Mouse (Mus musculus) forebrain, postnatal 0 days (tissue): Measurements from ENCODE around the gene Sp8. TPM values are rescaled to one million over a fixed set of nuclear protein-coding genes. Genes with fewer than 3 reads are reported as not detected.

Source experiments
- ATAC-seq: fragments of 200-750 bp; cut with Nextera tagmentation; 2 replicates; pipeline ENCODE4 v1.8.0; 2017; ENCODE audit warnings: mild to moderate bottlenecking, moderate library complexity
- DNase-seq: peaks from one replicate; pipeline ENCODE4 v3.0.0-alpha.2; 2015
- H3K27ac ChIP-seq: fragments of 300-500 bp; sonication (generic); 2 replicates; pipeline ENCODE4 v1.5.1; 2014; ENCODE audit warnings: low read depth, mild to moderate bottlenecking, antibody characterized with exemption, low read length, moderate library complexity, mixed read lengths
- H3K27me3 ChIP-seq: fragments of 300-500 bp; sonication (generic); 2 replicates; pipeline ENCODE4 v1.6.1; 2014; ENCODE audit warnings: mild to moderate bottlenecking, low read length, mixed read lengths; ENCODE audit not compliant: insufficient read depth
- H3K36me3 ChIP-seq: fragments of 300-500 bp; sonication (generic); 2 replicates; pipeline ENCODE4 v1.6.1; 2014; ENCODE audit warnings: mild to moderate bottlenecking, moderate library complexity; ENCODE audit not compliant: insufficient read depth
- H3K4me1 ChIP-seq: fragments of 300-500 bp; sonication (generic); 2 replicates; pipeline ENCODE4 v1.6.1; 2014; ENCODE audit warnings: antibody characterized with exemption; ENCODE audit not compliant: insufficient read depth
- H3K4me2 ChIP-seq: fragments of 300-500 bp; sonication (generic); 2 replicates; pipeline ENCODE4 v1.6.1; 2014; ENCODE audit warnings: low read depth, mild to moderate bottlenecking, moderate library complexity
- H3K4me3 ChIP-seq: fragments of 300-500 bp; sonication (generic); 2 replicates; pipeline ENCODE4 v1.5.1; 2014; ENCODE audit warnings: low read depth, low read length, mixed read lengths
- H3K9ac ChIP-seq: fragments of 300-500 bp; sonication (generic); 2 replicates; pipeline ENCODE4 v1.6.1; 2014; ENCODE audit warnings: mild to moderate bottlenecking
- H3K9me3 ChIP-seq: fragments of 300-500 bp; sonication (generic); 2 replicates; pipeline ENCODE4 v1.6.1; 2016; ENCODE audit warnings: low read length
- CTCF ChIP-seq: sonication (generic); IDR thresholded peaks from 2 replicates; pipeline ENCODE4 v1.5.1; 2016; ENCODE audit warnings: antibody characterized with exemption, control low read depth, low read depth
- WGBS: fragments of 180-500 bp; shearing (Covaris S2); extraction: QIAGEN DNeasy Blood & Tissue Kit; methylation state at CpG from one replicate; pipeline ENCODE4 v1.1.7; 2014; 5-methylcytosine and 5-hydroxymethylcytosine counted together
- polyA plus RNA-seq: library from polyadenylated mRNA; unstranded; fragments of >200 nt; fragmentation: Nextera tagmentation; extraction: Ambion mirVana; gene quantifications from 2 replicates; pipeline ENCODE4 v1.2.1, GENCODE M21; 2015
- total RNA-seq: library from RNA; depleted of rRNA; stranded (reverse); fragments of >200 nt; gene quantifications from 2 replicates; pipeline ENCODE4 v1.2.3, GENCODE M21; 2014

Sp8 gene
- total and polyA plus RNA-seq, 2 experiments from 2014 or later: 9.2 to 21.1 TPM

DNA sequence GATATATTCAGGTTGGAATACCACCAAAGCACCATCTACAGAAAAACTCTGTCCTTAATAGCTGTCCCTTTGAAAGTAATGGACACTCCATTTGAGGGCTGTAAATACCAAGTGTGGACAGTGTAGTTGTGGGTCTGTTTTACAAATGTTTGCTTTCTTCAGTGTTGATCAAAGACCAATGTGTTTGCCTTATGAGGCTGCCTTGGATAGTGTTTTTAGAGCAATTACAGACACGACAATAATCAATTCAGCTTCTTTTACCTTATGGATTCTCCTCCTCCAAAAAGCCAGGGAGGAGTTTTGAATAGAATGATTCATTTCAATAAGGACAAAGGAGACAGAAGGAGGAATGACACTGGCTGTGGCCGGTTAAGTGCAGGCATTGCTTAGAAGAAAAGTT, 7.9 kb upstream of the Sp8 start:
- 22% methylated on average over 2 of the region's 2 CpGs for WGBS
- Histone ChIP-seq H3K9me3 (no peaks in the 10 kb centered on the region), H3K27ac (no peak overlapping the region), H3K36me3 (no peaks in the 10 kb centered on the region), H3K4me3 (no peak overlapping the region), H3K27me3 (peaks cover 58% of the 10 kb centered on the region), H3K9ac (no peak overlapping the region), H3K4me1 (peaks cover 8% of the 10 kb centered on the region; the same call in 1 of the 2 replicates), H3K4me2 (no peak overlapping the region)
- no peak for TF ChIP-seq CTCF
- no peak for ATAC-seq
- no peak for DNase-seq

DNA sequence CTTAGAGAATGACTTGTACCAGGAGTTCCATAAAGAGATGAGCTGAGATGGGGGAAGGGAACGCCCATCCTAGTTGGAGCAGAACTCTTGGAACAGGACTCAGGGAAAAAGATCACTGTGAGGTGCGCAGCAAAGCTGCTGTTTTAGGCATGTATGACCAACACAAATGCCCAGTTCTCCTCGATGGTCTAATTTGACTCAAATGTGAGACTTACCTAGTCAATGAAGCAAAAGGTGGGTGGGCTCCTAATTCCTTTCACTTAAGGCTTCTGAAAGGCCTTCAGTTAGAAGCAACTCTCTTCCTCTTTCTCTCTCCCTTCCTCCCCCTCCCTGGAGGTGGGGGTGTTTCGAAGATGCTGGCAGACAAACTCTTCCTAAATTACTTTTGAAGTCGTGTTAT, 6.7 kb upstream of the Sp8 start:
- peaks cover 66% of the 10 kb centered on the region for H3K27me3 ChIP-seq
- no peaks in the 10 kb centered on the region for H3K36me3 ChIP-seq
- WGBS: 33% methylated on average over 5 of the region's 5 CpGs
- H3K9me3 ChIP-seq: no peaks in the 10 kb centered on the region
- H3K27ac ChIP-seq: no peak overlapping the region
- no peak for TF ChIP-seq CTCF
- H3K4me2 ChIP-seq: no peak overlapping the region
- ATAC-seq: no peak
- no peak overlapping the region for H3K9ac ChIP-seq
- no peak overlapping the region for H3K4me3 ChIP-seq
- no peak for DNase-seq
- H3K4me1 ChIP-seq: peaks cover 8% of the 10 kb centered on the region; the same call in 1 of the 2 replicates

DNA sequence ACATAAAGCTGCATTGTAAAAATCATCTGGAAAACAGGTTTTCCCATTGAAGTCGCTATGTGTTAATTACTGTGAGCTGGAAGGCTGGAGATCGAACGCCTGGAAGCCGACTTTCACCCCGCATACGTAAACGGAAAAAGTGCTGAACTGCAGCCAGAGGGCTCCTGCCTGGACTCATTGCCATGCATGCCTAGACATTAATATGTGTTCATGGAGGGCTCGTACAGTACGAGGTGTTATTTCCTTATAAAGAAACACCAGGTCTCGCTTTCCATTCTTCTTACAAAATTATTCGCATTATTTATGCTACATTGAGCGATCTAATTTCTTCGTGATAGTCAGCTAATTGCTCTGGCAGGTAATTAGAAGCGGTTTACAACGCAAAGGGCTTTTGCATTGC, 5.8 kb upstream of the Sp8 start:
- peaks cover 73% of the 10 kb centered on the region for H3K27me3 ChIP-seq

DNA sequence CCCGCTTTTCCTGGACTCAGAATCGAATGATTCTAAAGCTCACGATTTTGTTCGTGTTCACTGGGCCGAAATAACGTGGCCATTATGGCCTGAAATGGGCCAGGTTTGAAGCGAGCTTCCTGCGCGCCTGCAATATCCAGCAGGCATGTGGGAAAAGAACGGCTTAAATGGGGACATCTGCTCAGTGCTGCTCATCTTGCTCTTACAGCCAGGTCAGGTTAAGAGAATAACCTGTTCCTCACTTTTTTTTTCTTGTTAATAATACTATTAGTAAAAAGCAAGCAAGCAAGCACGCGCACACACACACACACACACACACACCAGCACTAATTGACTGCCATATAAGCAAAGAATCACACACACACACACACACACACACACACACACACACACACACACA, 5.3 kb upstream of the Sp8 start:
- no peaks in the 10 kb centered on the region for H3K9me3 ChIP-seq
- H3K9ac ChIP-seq: no peak overlapping the region
- H3K4me1 ChIP-seq: peaks cover 8% of the 10 kb centered on the region; the same call in 1 of the 2 replicates
- H3K4me2 ChIP-seq: 0 out of 2 replicates have a peak overlapping the region, but pooled peaks have one; percentile 15
- no peaks in the 10 kb centered on the region for H3K36me3 ChIP-seq
- DNase-seq (peak; percentile 45), ATAC-seq (no peak)
- peaks cover 75% of the 10 kb centered on the region for H3K27me3 ChIP-seq
- no peak overlapping the region for H3K27ac ChIP-seq
- 3% methylated on average over 12 of the region's 12 CpGs for WGBS
- H3K4me3 ChIP-seq: no peak overlapping the region
- TF ChIP-seq CTCF: no peak

More for the DNA sequence above, 5.8 kb upstream of the Sp8 start:
- DNase-seq: peak; percentile 70
- no peak overlapping the region for H3K27ac ChIP-seq
- H3K4me1 ChIP-seq: peaks cover 8% of the 10 kb centered on the region; the same call in 1 of the 2 replicates
- no peak overlapping the region for H3K4me3 ChIP-seq
- H3K4me2 ChIP-seq: 0 out of 2 replicates have a peak overlapping the region, but pooled peaks have one; percentile 15
- no peak for ATAC-seq
- H3K36me3 ChIP-seq: no peaks in the 10 kb centered on the region
- 2% methylated on average over 15 of the region's 15 CpGs for WGBS
- TF ChIP-seq CTCF: no peak
- H3K9ac ChIP-seq: no peak overlapping the region
- H3K9me3 ChIP-seq: no peaks in the 10 kb centered on the region

GRCm38 (mm10) chr12:118841381-118841922, 4.7 kb upstream of the Sp8 start:
- Histone ChIP-seq H3K36me3 (no peaks in the 10 kb centered on the region), H3K9me3 (no peaks in the 10 kb centered on the region), H3K9ac (no peak overlapping the region), H3K4me2 (no peak overlapping the region), H3K27me3 (peaks cover 75% of the 10 kb centered on the region), H3K4me3 (no peak overlapping the region), H3K27ac (no peak overlapping the region), H3K4me1 (peaks cover 8% of the 10 kb centered on the region; the same call in 1 of the 2 replicates)
- WGBS: 17% methylated on average over 5 of the region's 5 CpGs
- no peak for TF ChIP-seq CTCF
- ATAC-seq (no peak), DNase-seq (peak; percentile 60)

- peaks cover 77% of the 10 kb centered on the region for H3K27me3 ChIP-seq
- no peaks in the 10 kb centered on the region for H3K9me3 ChIP-seq
- H3K4me3 ChIP-seq: no peak overlapping the region
- DNase-seq: peak; percentile 54
- 30% methylated on average over 6 of the region's 6 CpGs for WGBS
- no peak for TF ChIP-seq CTCF
- H3K4me2 ChIP-seq: no peak overlapping the region
- H3K4me1 ChIP-seq: peaks cover 4% of the 10 kb centered on the region; the same call in 1 of the 2 replicates
- H3K36me3 ChIP-seq: no peaks in the 10 kb centered on the region
- H3K9ac ChIP-seq: no peak overlapping the region
- no peak for ATAC-seq
- no peak overlapping the region for H3K27ac ChIP-seq
Observed at GRCm38 (mm10) chr12:118841971-118842550, 4.1 kb upstream of the Sp8 start.

DNA sequence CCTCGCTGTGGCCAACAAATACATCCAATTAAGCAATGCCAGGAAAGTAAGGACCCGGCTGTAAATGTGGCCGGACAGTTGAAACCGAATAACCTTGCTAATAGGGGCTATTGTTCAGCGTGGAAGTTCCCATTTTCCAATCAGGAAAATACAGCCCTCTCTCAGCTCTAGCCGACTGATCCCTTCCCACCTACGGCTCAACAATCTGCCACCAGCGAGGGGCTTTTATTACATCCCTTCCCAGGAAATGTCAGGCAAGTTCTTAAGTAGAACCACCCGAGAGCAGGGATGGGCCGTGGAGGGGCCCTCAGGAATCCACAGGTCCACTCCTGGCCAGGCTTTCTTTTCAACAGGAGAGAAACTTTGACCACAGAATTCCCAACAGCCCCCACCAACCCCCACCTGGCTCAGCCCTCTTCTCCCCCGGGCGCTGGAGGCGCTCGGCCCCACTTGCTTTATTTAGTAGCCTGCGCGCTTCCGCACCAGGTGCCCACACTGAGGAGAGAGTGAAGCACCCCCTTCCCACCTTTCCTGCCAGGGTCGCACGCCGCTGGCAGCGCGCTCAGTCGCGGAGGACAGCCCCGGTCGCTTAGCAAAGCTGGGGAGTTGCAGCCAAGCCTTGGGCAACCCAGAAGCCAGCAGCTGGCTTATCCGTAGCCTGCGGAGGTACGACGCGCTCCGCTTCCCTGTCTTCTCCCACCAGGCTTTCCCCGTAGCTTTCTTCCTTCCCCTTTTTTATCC, 3.3 kb upstream of the Sp8 start:
- Histone ChIP-seq H3K4me3 (peak overlapping the region; percentile 17), H3K36me3 (no peaks in the 10 kb centered on the region), H3K9me3 (no peaks in the 10 kb centered on the region), H3K27me3 (peaks cover 76% of the 10 kb centered on the region), H3K27ac (no peak overlapping the region), H3K4me1 (no peaks in the 10 kb centered on the region), H3K4me2 (peak overlapping the region; percentile 47), H3K9ac (no peak overlapping the region)
- DNase-seq (peak; percentile 56), ATAC-seq (peak; percentile 50)
- TF ChIP-seq CTCF: no peak
- WGBS: 4% methylated on average over 33 of the region's 33 CpGs
